Mouse (Mus musculus) heart, adult 2 months (tissue): Measurements from ENCODE around the gene Efr3b. TPM values are rescaled to one million over a fixed set of nuclear protein-coding genes. Genes with fewer than 3 reads are reported as not detected.

Experiments used
- DNase-seq, 2 experiments: peaks; one replicate each; pipeline ENCODE4 v3.0.0; 2021
- H3K27ac ChIP-seq: fragments of 200-600 bp; 2 replicates; pipeline ENCODE4 v1.8.1; 2022
- H3K27me3 ChIP-seq: fragments of 200-500 bp; 2 replicates; pipeline ENCODE4 v1.6.1; 2012; ENCODE audit warnings: mild to moderate bottlenecking, low read length, inconsistent platforms, mixed read lengths; ENCODE audit not compliant: control insufficient read depth, insufficient read depth
- H3K36me3 ChIP-seq: fragments of 200-500 bp; 2 replicates; pipeline ENCODE4 v1.6.1; 2012; ENCODE audit warnings: low read length, inconsistent platforms; ENCODE audit not compliant: control insufficient read depth, insufficient read depth
- H3K4me1 ChIP-seq: fragments of 200-500 bp; 2 replicates; pipeline ENCODE4 v1.6.1; 2011; ENCODE audit warnings: low read length; ENCODE audit not compliant: control insufficient read depth, insufficient read depth
- H3K4me3 ChIP-seq: fragments of 200-600 bp; 2 replicates; pipeline ENCODE4 v1.8.1; 2022
- H3K79me2 ChIP-seq: fragments of 200-500 bp; replicated peaks from 2 replicates; pipeline ENCODE4 v1.6.1; 2012; ENCODE audit warnings: mild to moderate bottlenecking, inconsistent platforms, low read length, moderate library complexity, mixed read lengths; ENCODE audit not compliant: control insufficient read depth, insufficient read depth
- H3K9ac ChIP-seq: fragments of 200-500 bp; 2 replicates; pipeline ENCODE4 v1.6.1; 2012; ENCODE audit warnings: low read depth, mild to moderate bottlenecking, control low read depth, inconsistent platforms, low read length, mixed read lengths
- CTCF ChIP-seq: fragments of 200-600 bp; IDR thresholded peaks from 2 replicates; pipeline ENCODE4 v1.8.1; 2022; ENCODE audit warnings: antibody characterized with exemption, mild to moderate bottlenecking, moderate library complexity
- EP300 ChIP-seq: fragments of 200-500 bp; IDR thresholded peaks from 2 replicates; pipeline ENCODE4 v1.6.1; 2011; ENCODE audit warnings: low read depth, low read length, control low read depth; ENCODE audit not compliant: insufficient read depth
- POLR2A ChIP-seq: fragments of 200-500 bp; IDR thresholded peaks from 2 replicates; pipeline ENCODE4 v1.6.1; 2011; ENCODE audit warnings: mild to moderate bottlenecking, low read depth, low read length, control low read depth; ENCODE audit not compliant: insufficient read depth
- WGBS: fragments of 180-500 bp; shearing (Covaris S2); methylation state at CpG from one replicate; pipeline ENCODE4 v1.1.7; 2018; 5-methylcytosine and 5-hydroxymethylcytosine counted together
- intact Hi-C: fragments of 180-260 bp; cut with DNase I; formaldehyde crosslinking; loops from one replicate; pipeline ENCODE4 v1.15.1; 2025
- polyA plus RNA-seq: library from polyadenylated mRNA; depleted of rRNA; stranded (reverse); fragments of >200 nt; gene quantifications from 2 replicates; pipeline ENCODE4 v1.2.3, GENCODE M21; 2012
- total RNA-seq, 2 experiments: library from RNA; stranded (reverse); gene quantifications; 2 replicates each; pipeline ENCODE4 v1.2.3; 2021

Efr3b gene
- total and polyA plus RNA-seq, 3 experiments, result 5.3 to 9.9 (median 6.4) TPM

GRCm38 (mm10) chr12:4065498-4065897 lies 26.8 kb upstream of the Efr3b start:
- no peak overlapping the region for H3K9ac ChIP-seq
- no peak overlapping the region for H3K27ac ChIP-seq
- no peaks in the 10 kb centered on the region for H3K36me3 ChIP-seq
- H3K4me1 ChIP-seq, result no peaks in the 10 kb centered on the region
- no peak for DNase-seq
- 67% methylated on average over 2 of the region's 2 CpGs for WGBS
- intact Hi-C loops, result no loop called here
- no peak for TF ChIP-seq POLR2A
- TF ChIP-seq EP300, result no peak
- TF ChIP-seq CTCF, result no peak
- H3K4me3 ChIP-seq, result no peak overlapping the region
- H3K27me3 ChIP-seq, result no peaks in the 10 kb centered on the region
- no peaks in the 10 kb centered on the region for H3K79me2 ChIP-seq

GRCm38 (mm10) chr12:4059683-4060082 lies 21.0 kb upstream of the Efr3b start:
- no peak for DNase-seq
- intact Hi-C loops, result no loop called here
- WGBS, result 86% methylated on average over 4 of the region's 4 CpGs
- H3K27ac ChIP-seq, result no peak overlapping the region
- no peak for TF ChIP-seq EP300
- no peak for TF ChIP-seq POLR2A
- TF ChIP-seq CTCF, result no peak
- no peaks in the 10 kb centered on the region for H3K79me2 ChIP-seq
- H3K36me3 ChIP-seq, result no peaks in the 10 kb centered on the region
- H3K27me3 ChIP-seq, result no peaks in the 10 kb centered on the region
- no peak overlapping the region for H3K9ac ChIP-seq
- H3K4me1 ChIP-seq, result no peaks in the 10 kb centered on the region
- no peak overlapping the region for H3K4me3 ChIP-seq

- H3K4me3 ChIP-seq, result no peak overlapping the region
- H3K27me3 ChIP-seq, result no peaks in the 10 kb centered on the region
- H3K9ac ChIP-seq, result no peak overlapping the region
- no peak for DNase-seq
- no peaks in the 10 kb centered on the region for H3K4me1 ChIP-seq
- no peaks in the 10 kb centered on the region for H3K36me3 ChIP-seq
- no peak overlapping the region for H3K27ac ChIP-seq
- H3K79me2 ChIP-seq, result no peaks in the 10 kb centered on the region
- no peak for TF ChIP-seq EP300
- intact Hi-C loops, result no loop called here
- 65% methylated on average over 9 of the region's 9 CpGs for WGBS
These were observed 19.6 kb upstream of the Efr3b start for GRCm38 (mm10) chr12:4058321-4058720.

GRCm38 (mm10) chr12:4054845-4055244 lies 16.1 kb upstream of the Efr3b start:
- WGBS, result 37% methylated on average over 4 of the region's 4 CpGs
- no peak overlapping the region for H3K9ac ChIP-seq
- H3K27me3 ChIP-seq, result no peaks in the 10 kb centered on the region
- H3K79me2 ChIP-seq, result no peaks in the 10 kb centered on the region
- no peak for DNase-seq
- H3K4me1 ChIP-seq, result no peaks in the 10 kb centered on the region
- TF ChIP-seq EP300 (no peak), CTCF (no peak), POLR2A (no peak)
- intact Hi-C loops, result no loop called here
- H3K27ac ChIP-seq, result no peak overlapping the region
- no peaks in the 10 kb centered on the region for H3K36me3 ChIP-seq
- no peak overlapping the region for H3K4me3 ChIP-seq

- Histone ChIP-seq H3K27ac (no peak overlapping the region), H3K9ac (no peak overlapping the region), H3K27me3 (no peaks in the 10 kb centered on the region; the same call in 1 of the 2 replicates), H3K4me1 (no peaks in the 10 kb centered on the region), H3K4me3 (no peak overlapping the region), H3K79me2 (no peaks in the 10 kb centered on the region), H3K36me3 (no peaks in the 10 kb centered on the region)
- no peak for DNase-seq
- intact Hi-C loops, result no loop called here
- no peak for TF ChIP-seq POLR2A
- TF ChIP-seq EP300, result no peak
- no peak for TF ChIP-seq CTCF
- WGBS, result 62% methylated on average over 3 of the region's 3 CpGs
These were observed 14.9 kb upstream of the Efr3b start for GRCm38 (mm10) chr12:4053643-4054042.

- no peaks in the 10 kb centered on the region for H3K79me2 ChIP-seq
- no peak overlapping the region for H3K9ac ChIP-seq
- WGBS, result 39% methylated on average over 9 of the region's 9 CpGs
- H3K4me1 ChIP-seq, result no peaks in the 10 kb centered on the region; the same call in 1 of the 2 replicates
- no peak overlapping the region for H3K4me3 ChIP-seq
- no peaks in the 10 kb centered on the region; the same call in 1 of the 2 replicates for H3K27me3 ChIP-seq
- no peaks in the 10 kb centered on the region for H3K36me3 ChIP-seq
- TF ChIP-seq CTCF (no peak), EP300 (no peak), POLR2A (no peak)
- H3K27ac ChIP-seq, result no peak overlapping the region
- intact Hi-C loops, result no loop called here
- DNase-seq, result peak in 1 of 2 experiments; percentile 17
These were observed 12.2 kb upstream of the Efr3b start for GRCm38 (mm10) chr12:4050861-4051425.

- Histone ChIP-seq H3K4me3 (no peak overlapping the region), H3K9ac (no peak overlapping the region), H3K27ac (no peak overlapping the region), H3K36me3 (no peaks in the 10 kb centered on the region), H3K27me3 (no peaks in the 10 kb centered on the region; the same call in 1 of the 2 replicates), H3K79me2 (no peaks in the 10 kb centered on the region), H3K4me1 (peaks cover 1% of the 10 kb centered on the region; the same call in 1 of the 2 replicates)
- intact Hi-C loops, result no loop called here
- 47% methylated on average over 6 of the region's 6 CpGs for WGBS
- DNase-seq, result no peak
- TF ChIP-seq POLR2A, result no peak
- no peak for TF ChIP-seq EP300
- no peak for TF ChIP-seq CTCF
These were observed 9.3 kb upstream of the Efr3b start for GRCm38 (mm10) chr12:4048031-4048430.
